Mouse (Mus musculus): Measurements from ENCODE around the gene Syngap1. TPM values are rescaled to one million over a fixed set of nuclear protein-coding genes. Genes with fewer than 3 reads are reported as not detected.

The Syngap1 gene
- polyA plus RNA-seq, 1 experiment from 2014 or later = 3.2 TPM

GRCm38 (mm10) chr17:26938731-26939130 lies 2.3 kb upstream of the Syngap1 start:
- no peak for DNase-seq (ENCODE audit: low spot score)
- WGBS = under 1% methylated on average over 22 of the region's 22 CpGs

GRCm38 (mm10) chr17:26939178-26939972 lies 1.7 kb upstream of the Syngap1 start, which contains the start of gene Cuta:
Cuta (minus strand) TSS chr17:26939569.
- Histone ChIP-seq H3K4me1 (replicated peaks; ENCODE audit: control insufficient read depth, insufficient read depth, low read length) (peaks cover 19% of the 10 kb centered on the region), H3K4me2 (ENCODE audit: low read depth, low read length, severe bottlenecking) (peak within 1 kb of the TSS; percentile 94), H3K36me3 (ENCODE audit: control insufficient read depth, insufficient read depth, low read length) (no peaks in the 10 kb centered on the region; the same call in 1 of the 2 replicates), H3K4me3 (ENCODE audit: low read depth, low read length) (peak within 1 kb of the TSS; percentile 62), H3K27ac (ENCODE audit: low read depth, low read length) (peak within 1 kb of the TSS; percentile 89), H3K9me3 (ENCODE audit: control insufficient read depth, low read length) (no peaks in the 10 kb centered on the region), H3K9ac (ENCODE audit: low read length) (peak within 1 kb of the TSS; percentile 77), H3K27me3 (ENCODE audit: control insufficient read depth, insufficient read depth, low read length) (no peaks in the 10 kb centered on the region)
- WGBS = under 1% methylated on average over 69 of the region's 70 CpGs
- ATAC-seq (replicated peaks; ENCODE audit: low FRiP score) (peak; percentile 95), DNase-seq (ENCODE audit: low spot score) (peak; percentile 100)

More at GRCm38 (mm10) chr17:26938731-26939130, 2.3 kb upstream of the Syngap1 start:
- ATAC-seq (replicated peaks; ENCODE audit: low FRiP score) = no peak
- peak overlapping the region; percentile 68 for H3K27ac ChIP-seq (ENCODE audit: low read depth, low read length)
- H3K36me3 ChIP-seq (ENCODE audit: control insufficient read depth, insufficient read depth, low read length) = no peaks in the 10 kb centered on the region; the same call in 1 of the 2 replicates
- peak overlapping the region; percentile 94 for H3K4me2 ChIP-seq (ENCODE audit: low read depth, low read length, severe bottlenecking)
- H3K27me3 ChIP-seq (ENCODE audit: control insufficient read depth, insufficient read depth, low read length) = no peaks in the 10 kb centered on the region
- peaks cover 19% of the 10 kb centered on the region for H3K4me1 ChIP-seq (replicated peaks; ENCODE audit: control insufficient read depth, insufficient read depth, low read length)
- no peaks in the 10 kb centered on the region for H3K9me3 ChIP-seq (ENCODE audit: control insufficient read depth, low read length)
- peak overlapping the region; percentile 77 for H3K9ac ChIP-seq (ENCODE audit: low read length)
- peak overlapping the region; percentile 62 for H3K4me3 ChIP-seq (ENCODE audit: low read depth, low read length)

- Histone ChIP-seq H3K4me2 (ENCODE audit: low read depth, low read length, severe bottlenecking) (peak overlapping the region; percentile 94), H3K27me3 (ENCODE audit: control insufficient read depth, insufficient read depth, low read length) (no peaks in the 10 kb centered on the region), H3K4me1 (replicated peaks; ENCODE audit: control insufficient read depth, insufficient read depth, low read length) (peaks cover 19% of the 10 kb centered on the region), H3K27ac (ENCODE audit: low read depth, low read length) (peak overlapping the region; percentile 89), H3K36me3 (ENCODE audit: control insufficient read depth, insufficient read depth, low read length) (no peaks in the 10 kb centered on the region; the same call in 1 of the 2 replicates), H3K4me3 (ENCODE audit: low read depth, low read length) (peak overlapping the region; percentile 62), H3K9me3 (ENCODE audit: control insufficient read depth, low read length) (no peaks in the 10 kb centered on the region), H3K9ac (ENCODE audit: low read length) (peak overlapping the region; percentile 67)
- WGBS = 4% methylated on average over 3 of the region's 3 CpGs
- ATAC-seq (replicated peaks; ENCODE audit: low FRiP score) = no peak
- no peak for DNase-seq (ENCODE audit: low spot score)
These were observed 1.1 kb upstream of the Syngap1 start for GRCm38 (mm10) chr17:26939973-26940300.

- Histone ChIP-seq H3K27me3 (ENCODE audit: control insufficient read depth, insufficient read depth, low read length) (no peaks in the 10 kb centered on the region), H3K9me3 (ENCODE audit: control insufficient read depth, low read length) (no peaks in the 10 kb centered on the region), H3K9ac (ENCODE audit: low read length) (peak overlapping the region; percentile 68), H3K27ac (ENCODE audit: low read depth, low read length) (peak overlapping the region; percentile 85), H3K4me1 (replicated peaks; ENCODE audit: control insufficient read depth, insufficient read depth, low read length) (peaks cover 30% of the 10 kb centered on the region), H3K36me3 (ENCODE audit: control insufficient read depth, insufficient read depth, low read length) (no peaks in the 10 kb centered on the region; the same call in 1 of the 2 replicates), H3K4me3 (ENCODE audit: low read depth, low read length) (peak overlapping the region; percentile 47), H3K4me2 (ENCODE audit: low read depth, low read length, severe bottlenecking) (peak overlapping the region; percentile 72)
- no peak for DNase-seq (ENCODE audit: low spot score)
- 8% methylated on average over 4 of the region's 4 CpGs for WGBS
- ATAC-seq (replicated peaks; ENCODE audit: low FRiP score) = no peak
These were observed 953 bp downstream of the Syngap1 start for GRCm38 (mm10) chr17:26941841-26942570.

- Histone ChIP-seq H3K27ac (ENCODE audit: low read depth, low read length) (peak overlapping the region; percentile 79), H3K4me3 (ENCODE audit: low read depth, low read length) (peak overlapping the region; percentile 38), H3K4me2 (ENCODE audit: low read depth, low read length, severe bottlenecking) (peak overlapping the region; percentile 77), H3K36me3 (ENCODE audit: control insufficient read depth, insufficient read depth, low read length) (no peaks in the 10 kb centered on the region), H3K27me3 (ENCODE audit: control insufficient read depth, insufficient read depth, low read length) (no peaks in the 10 kb centered on the region), H3K9me3 (ENCODE audit: control insufficient read depth, low read length) (no peaks in the 10 kb centered on the region), H3K4me1 (replicated peaks; ENCODE audit: control insufficient read depth, insufficient read depth, low read length) (peaks cover 42% of the 10 kb centered on the region), H3K9ac (ENCODE audit: low read length) (peak overlapping the region; percentile 77)
- DNase-seq (ENCODE audit: low spot score) = no peak
- WGBS = 26% methylated on average over 13 of the region's 13 CpGs
- ATAC-seq (replicated peaks; ENCODE audit: low FRiP score) = no peak
These were observed 4.9 kb downstream of the Syngap1 start for GRCm38 (mm10) chr17:26945824-26946495.

GRCm38 (mm10) chr17:26946567-26946966 lies 5.5 kb downstream of the Syngap1 start:
- DNase-seq (ENCODE audit: low spot score) (peak; percentile 80), ATAC-seq (replicated peaks; ENCODE audit: low FRiP score) (peak; percentile 42)
- no peaks in the 10 kb centered on the region for H3K27me3 ChIP-seq (ENCODE audit: control insufficient read depth, insufficient read depth, low read length)
- H3K4me3 ChIP-seq (ENCODE audit: low read depth, low read length) = peak overlapping the region; percentile 38
- peak overlapping the region; percentile 79 for H3K27ac ChIP-seq (ENCODE audit: low read depth, low read length)
- WGBS = under 1% methylated on average over 34 of the region's 37 CpGs
- H3K9me3 ChIP-seq (ENCODE audit: control insufficient read depth, low read length) = no peaks in the 10 kb centered on the region
- peak overlapping the region; percentile 77 for H3K4me2 ChIP-seq (ENCODE audit: low read depth, low read length, severe bottlenecking)
- peak overlapping the region; percentile 77 for H3K9ac ChIP-seq (ENCODE audit: low read length)
- H3K4me1 ChIP-seq (replicated peaks; ENCODE audit: control insufficient read depth, insufficient read depth, low read length) = peaks cover 44% of the 10 kb centered on the region
- no peaks in the 10 kb centered on the region for H3K36me3 ChIP-seq (ENCODE audit: control insufficient read depth, insufficient read depth, low read length)

GRCm38 (mm10) chr17:26947231-26948100 lies 6.4 kb downstream of the Syngap1 start:
- Histone ChIP-seq H3K27ac (ENCODE audit: low read depth, low read length) (peak overlapping the region; percentile 79), H3K4me2 (ENCODE audit: low read depth, low read length, severe bottlenecking) (peak overlapping the region; percentile 77)

More at GRCm38 (mm10) chr17:26947231-26948100, 6.4 kb downstream of the Syngap1 start:
- H3K27me3 ChIP-seq (ENCODE audit: control insufficient read depth, insufficient read depth, low read length) = no peaks in the 10 kb centered on the region
- peak overlapping the region; percentile 38; the same call in 1 of the 2 replicates for H3K4me3 ChIP-seq (ENCODE audit: low read depth, low read length)
- 21% methylated on average over 12 of the region's 12 CpGs for WGBS
- H3K36me3 ChIP-seq (ENCODE audit: control insufficient read depth, insufficient read depth, low read length) = no peaks in the 10 kb centered on the region
- peaks cover 50% of the 10 kb centered on the region for H3K4me1 ChIP-seq (replicated peaks; ENCODE audit: control insufficient read depth, insufficient read depth, low read length)
- no peaks in the 10 kb centered on the region for H3K9me3 ChIP-seq (ENCODE audit: control insufficient read depth, low read length)
- peak overlapping the region; percentile 77 for H3K9ac ChIP-seq (ENCODE audit: low read length)
- ATAC-seq (replicated peaks; ENCODE audit: low FRiP score) (no peak), DNase-seq (ENCODE audit: low spot score) (no peak)
